Comparison of ENCODE assay signal across 15 mouse cellular contexts in the genomic region with DNA sequence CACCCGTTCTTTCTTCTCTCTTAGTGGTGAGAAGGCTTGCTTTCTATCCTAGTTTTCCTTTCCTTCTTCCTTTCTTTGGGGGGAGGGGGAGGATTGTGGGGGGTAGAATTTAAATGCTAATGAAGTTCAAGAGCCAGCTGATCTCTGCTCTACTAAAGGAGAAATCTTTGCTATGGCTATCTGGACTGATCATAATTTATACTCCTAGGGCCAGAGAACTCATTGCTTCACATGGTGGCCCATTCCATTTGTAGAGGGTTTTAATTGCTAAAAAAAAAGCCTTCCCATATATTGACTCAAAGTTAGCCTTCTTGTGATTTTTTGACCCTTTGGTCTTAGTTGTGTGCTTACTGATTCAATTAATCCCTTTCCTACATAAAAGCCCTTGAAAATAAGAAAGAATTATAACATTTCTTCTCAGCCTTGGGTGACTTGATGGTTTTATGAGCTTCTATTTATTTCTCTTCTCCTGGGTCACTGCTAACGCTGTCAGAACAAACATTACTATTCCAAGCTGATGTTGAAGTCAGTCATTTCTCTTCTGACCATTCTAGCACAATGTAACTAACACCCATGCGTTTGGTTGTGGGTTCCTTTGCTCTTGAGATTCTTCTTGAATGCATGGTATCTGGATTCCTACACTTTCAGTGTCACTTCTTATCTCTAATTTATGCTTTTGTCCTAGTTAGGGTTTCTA.
DNase-seq lines count a peak whose midpoint lies in the region; ATAC-seq and TF ChIP-seq lines count a peak whose summit lies in the region.
"Had no signal": no experiment of that assay in that cellular context is flagged by ENCODE, and none has a peak within 500 bp of the region (broad histone marks: within the 10 kb centered on the region; RNA-seq: fewer than 3 reads in every experiment).

No protein-coding gene starts in this region.

- TF ChIP-seq POLR2A in small intestine, adult 2 months (IDR thresholded peaks at IDR 0.05; ENCODE audit: low read depth, low read length): no peak

- ATAC-seq in heart, embryonic 16.5 days (replicated peaks; ENCODE audit: extremely low read depth, insufficient read depth, low FRiP score): no peak
- no peak for ATAC-seq in megakaryocyte, adult 5-6 weeks (ENCODE audit: poor library complexity, severe bottlenecking)
- no peak for ATAC-seq in liver, embryonic 13.5 days (ENCODE audit: low read depth)
- ATAC-seq: forebrain, embryonic 15.5 days had no signal

- peak overlapping the region; percentile 20 for H3K4me3 ChIP-seq in heart, embryonic 16.5 days (ENCODE audit: low read length)
- H3K4me3 ChIP-seq in megakaryocyte, embryonic 14.5 days (replicated peaks): peak overlapping the region; percentile 82
- 0 out of 2 replicates have a peak overlapping the region, but pooled peaks have one; percentile 14 for H3K4me3 ChIP-seq in liver, embryonic 13.5 days (replicated peaks)
- H3K4me3 ChIP-seq in small intestine, adult 2 months (ENCODE audit: low read depth, low read length): no peak overlapping the region
- H3K4me3 ChIP-seq: embryonic facial prominence, embryonic 15.5 days; forebrain, embryonic 15.5 days; hindbrain, embryonic 10.5 days; lung, embryonic 15.5 days; neural tube, embryonic 13.5 days had no signal

- no peak for DNase-seq in heart, postnatal 25 days (ENCODE audit: low spot score)
- DNase-seq in liver, embryonic 13.5 days: no peak
- no peak for DNase-seq in adrenal gland, postnatal 14 days
- DNase-seq: adrenal gland, postnatal 25 days; cerebellum, adult 9-10 months; thymus, postnatal 14 days had no signal

- H3K27ac ChIP-seq in heart, embryonic 16.5 days (ENCODE audit: low read length): peak overlapping the region; percentile 77
- H3K27ac ChIP-seq in liver, embryonic 13.5 days: peak overlapping the region; percentile 50
- H3K27ac ChIP-seq in small intestine, adult 2 months (ENCODE audit: insufficient read depth, low read depth, low read length): peak overlapping the region; percentile 64; the same call in 1 of the 2 replicates
- H3K27ac ChIP-seq: embryonic facial prominence, embryonic 15.5 days; forebrain, embryonic 15.5 days; hindbrain, embryonic 10.5 days; neural tube, embryonic 13.5 days had no signal

- no peaks in the 10 kb centered on the region; the same call in 1 of the 2 replicates for H3K9me3 ChIP-seq in heart, embryonic 16.5 days (replicated peaks; ENCODE audit: control insufficient read depth, low read length)
- H3K9me3 ChIP-seq in megakaryocyte, embryonic 14.5 days: no peaks in the 10 kb centered on the region
- no peaks in the 10 kb centered on the region for H3K9me3 ChIP-seq in liver, embryonic 13.5 days (replicated peaks)
- H3K9me3 ChIP-seq: embryonic facial prominence, embryonic 15.5 days; forebrain, embryonic 15.5 days; lung, embryonic 15.5 days; neural tube, embryonic 13.5 days had no signal

- WGBS in heart, embryonic 16.5 days: 56% methylated on average over 3 of the region's 3 CpGs
- WGBS in liver, embryonic 13.5 days (ENCODE audit: insufficient replicate concordance): 33% methylated on average over 3 of the region's 3 CpGs
- 48% methylated on average over 3 of the region's 3 CpGs for WGBS in small intestine, adult 2 months

- H3K4me2 ChIP-seq in heart, embryonic 16.5 days (ENCODE audit: low read depth, low read length): peak overlapping the region; percentile 50
- peak overlapping the region; percentile 52 for H3K4me2 ChIP-seq in liver, embryonic 13.5 days
- H3K4me2 ChIP-seq: embryonic facial prominence, embryonic 15.5 days; forebrain, embryonic 15.5 days; lung, embryonic 15.5 days; neural tube, embryonic 13.5 days had no signal

- no peak for TF ChIP-seq CTCF in small intestine, adult 2 months (IDR thresholded peaks at IDR 0.05; ENCODE audit: extremely low read depth, insufficient read length, insufficient replicate concordance, low read depth, low read length)

- peaks cover 22% of the 10 kb centered on the region for H3K4me1 ChIP-seq in heart, embryonic 16.5 days (ENCODE audit: control insufficient read depth, insufficient read depth, low read length)
- peaks cover 49% of the 10 kb centered on the region for H3K4me1 ChIP-seq in megakaryocyte, embryonic 14.5 days
- H3K4me1 ChIP-seq in liver, embryonic 13.5 days (replicated peaks): peaks cover 35% of the 10 kb centered on the region
- peaks cover 22% of the 10 kb centered on the region for H3K4me1 ChIP-seq in small intestine, adult 2 months (ENCODE audit: control insufficient read depth, insufficient read depth, insufficient read length, low read length)
- H3K4me1 ChIP-seq: embryonic facial prominence, embryonic 15.5 days; forebrain, embryonic 15.5 days; hindbrain, embryonic 10.5 days; neural tube, embryonic 13.5 days had no signal

- H3K27me3 ChIP-seq in heart, embryonic 16.5 days (ENCODE audit: control insufficient read depth, insufficient read depth, low read length): no peaks in the 10 kb centered on the region
- H3K27me3 ChIP-seq in megakaryocyte, embryonic 14.5 days (replicated peaks): no peaks in the 10 kb centered on the region
- no peaks in the 10 kb centered on the region for H3K27me3 ChIP-seq in liver, embryonic 13.5 days
- H3K27me3 ChIP-seq in small intestine, adult 2 months (ENCODE audit: control insufficient read depth, insufficient read depth, low read length): no peaks in the 10 kb centered on the region
- H3K27me3 ChIP-seq: embryonic facial prominence, embryonic 15.5 days; forebrain, embryonic 15.5 days; lung, embryonic 15.5 days; neural tube, embryonic 13.5 days had no signal

- intact Hi-C loops in heart, postnatal 25 days (cut with DNase I): no loop called here

- H3K36me3 ChIP-seq in heart, embryonic 16.5 days (ENCODE audit: control insufficient read depth, insufficient read depth): no peaks in the 10 kb centered on the region
- H3K36me3 ChIP-seq in megakaryocyte, embryonic 14.5 days (replicated peaks; ENCODE audit: low read length): no peaks in the 10 kb centered on the region
- H3K36me3 ChIP-seq in liver, embryonic 13.5 days: no peaks in the 10 kb centered on the region
- H3K36me3 ChIP-seq in small intestine, adult 2 months (ENCODE audit: control insufficient read depth, insufficient read depth, low read length): no peaks in the 10 kb centered on the region
- H3K36me3 ChIP-seq: embryonic facial prominence, embryonic 15.5 days; forebrain, embryonic 15.5 days; hindbrain, embryonic 10.5 days; lung, embryonic 15.5 days; neural tube, embryonic 13.5 days had no signal

- H3K9ac ChIP-seq in heart, embryonic 16.5 days (ENCODE audit: low read length): peak overlapping the region; percentile 28
- peak overlapping the region; percentile 39; the same call in 1 of the 2 replicates for H3K9ac ChIP-seq in liver, embryonic 13.5 days
- H3K9ac ChIP-seq: embryonic facial prominence, embryonic 15.5 days; forebrain, embryonic 15.5 days; lung, embryonic 15.5 days; neural tube, embryonic 13.5 days had no signal
